Mouse (Mus musculus) forebrain, postnatal 0 days (tissue): ENCODE results near the gene Stk32c. TPM values are rescaled to one million over a fixed set of nuclear protein-coding genes. Genes with fewer than 3 reads are reported as not detected.

Source experiments
- ATAC-seq: fragments of 200-750 bp; cut with Nextera tagmentation; 2 replicates; pipeline ENCODE4 v1.8.0; 2017; ENCODE audit warnings: mild to moderate bottlenecking, moderate library complexity
- DNase-seq: peaks from one replicate; pipeline ENCODE4 v3.0.0-alpha.2; 2015
- H3K27ac ChIP-seq: fragments of 300-500 bp; sonication (generic); 2 replicates; pipeline ENCODE4 v1.5.1; 2014; ENCODE audit warnings: low read depth, mild to moderate bottlenecking, antibody characterized with exemption, low read length, moderate library complexity, mixed read lengths
- H3K27me3 ChIP-seq: fragments of 300-500 bp; sonication (generic); 2 replicates; pipeline ENCODE4 v1.6.1; 2014; ENCODE audit warnings: mild to moderate bottlenecking, low read length, mixed read lengths; ENCODE audit not compliant: insufficient read depth
- H3K36me3 ChIP-seq: fragments of 300-500 bp; sonication (generic); 2 replicates; pipeline ENCODE4 v1.6.1; 2014; ENCODE audit warnings: mild to moderate bottlenecking, moderate library complexity; ENCODE audit not compliant: insufficient read depth
- H3K4me1 ChIP-seq: fragments of 300-500 bp; sonication (generic); 2 replicates; pipeline ENCODE4 v1.6.1; 2014; ENCODE audit warnings: antibody characterized with exemption; ENCODE audit not compliant: insufficient read depth
- H3K4me2 ChIP-seq: fragments of 300-500 bp; sonication (generic); 2 replicates; pipeline ENCODE4 v1.6.1; 2014; ENCODE audit warnings: low read depth, mild to moderate bottlenecking, moderate library complexity
- H3K4me3 ChIP-seq: fragments of 300-500 bp; sonication (generic); 2 replicates; pipeline ENCODE4 v1.5.1; 2014; ENCODE audit warnings: low read depth, low read length, mixed read lengths
- H3K9ac ChIP-seq: fragments of 300-500 bp; sonication (generic); 2 replicates; pipeline ENCODE4 v1.6.1; 2014; ENCODE audit warnings: mild to moderate bottlenecking
- H3K9me3 ChIP-seq: fragments of 300-500 bp; sonication (generic); 2 replicates; pipeline ENCODE4 v1.6.1; 2016; ENCODE audit warnings: low read length
- CTCF ChIP-seq: sonication (generic); IDR thresholded peaks from 2 replicates; pipeline ENCODE4 v1.5.1; 2016; ENCODE audit warnings: antibody characterized with exemption, control low read depth, low read depth
- WGBS: fragments of 180-500 bp; shearing (Covaris S2); extraction: QIAGEN DNeasy Blood & Tissue Kit; methylation state at CpG from one replicate; pipeline ENCODE4 v1.1.7; 2014; 5-methylcytosine and 5-hydroxymethylcytosine counted together
- polyA plus RNA-seq: library from polyadenylated mRNA; unstranded; fragments of >200 nt; fragmentation: Nextera tagmentation; extraction: Ambion mirVana; gene quantifications from 2 replicates; pipeline ENCODE4 v1.2.1, GENCODE M21; 2015
- total RNA-seq: library from RNA; depleted of rRNA; stranded (reverse); fragments of >200 nt; gene quantifications from 2 replicates; pipeline ENCODE4 v1.2.3, GENCODE M21; 2014; rRNA removed

Stk32c gene
- total RNA-seq = 26.3 and 30.7 TPM in 2 replicates
- polyA plus RNA-seq = 1.7 and 2.8 TPM in 2 replicates

DNA sequence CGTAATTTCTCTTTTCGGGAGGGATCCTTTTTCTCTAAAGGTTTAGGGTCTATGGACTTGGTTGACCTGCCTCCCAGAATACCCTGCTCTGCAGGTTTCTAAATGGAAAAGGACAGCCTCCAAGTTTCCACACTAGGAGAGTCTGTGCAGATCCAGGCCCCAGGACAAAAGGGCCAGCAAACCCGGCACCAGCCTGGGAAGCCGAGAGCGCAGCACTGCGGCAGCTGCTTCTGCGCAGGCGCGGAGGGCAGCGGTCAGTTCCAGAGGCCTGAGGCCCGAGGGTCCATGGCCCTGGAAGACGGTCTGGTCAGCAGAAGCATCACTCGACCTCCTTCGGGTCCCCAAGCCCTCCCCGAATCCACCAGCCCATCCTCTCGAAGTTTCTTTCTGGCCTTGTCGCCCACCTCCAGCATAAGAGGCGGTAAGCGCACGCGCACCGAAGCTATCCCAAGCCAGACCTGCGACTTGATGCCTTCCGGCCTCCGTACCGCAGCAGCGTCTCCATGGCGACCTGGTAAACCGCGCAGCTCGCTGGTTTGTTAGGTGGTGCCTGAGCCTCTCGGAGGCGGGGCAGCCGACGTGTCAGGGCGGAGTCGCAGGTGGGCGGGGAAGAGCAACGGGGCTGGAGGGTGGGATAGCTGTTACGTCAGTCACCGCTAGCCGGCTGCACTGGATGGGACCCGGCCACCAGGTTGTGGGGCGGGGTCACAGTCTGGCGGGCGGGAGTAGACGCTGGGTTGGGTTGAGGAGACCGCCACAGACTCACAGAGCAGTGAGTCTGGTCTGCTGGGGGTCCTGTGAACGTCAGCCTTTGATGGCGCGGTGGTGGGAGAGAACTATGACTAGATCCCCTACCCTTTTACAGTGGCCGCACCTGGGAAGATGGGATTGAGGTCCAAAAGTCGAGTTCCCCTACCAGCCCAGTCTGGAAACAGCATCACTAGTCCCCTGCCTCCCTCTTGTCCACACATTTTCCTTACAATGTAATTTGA, at the start of gene Stk32c, which contains the start of gene Lrrc27:
Stk32c (minus strand) TSS at position 554 of the 992 bp plus-strand sequence.
Lrrc27 (plus strand) TSS at position 235 of the 992 bp plus-strand sequence.
- H3K4me2 ChIP-seq = peak within 1 kb of the TSS; percentile 51
- 3% methylated on average over 53 of the region's 53 CpGs for WGBS
- H3K27me3 ChIP-seq = no peaks in the 10 kb centered on the region
- DNase-seq (peak; percentile 99), ATAC-seq (peak; percentile 99)
- H3K9ac ChIP-seq = peak within 1 kb of the TSS; percentile 55
- H3K4me3 ChIP-seq = peak within 1 kb of the TSS; percentile 45
- peak; percentile 46 for TF ChIP-seq CTCF
- H3K4me1 ChIP-seq = peaks cover 4% of the 10 kb centered on the region
- peak within 1 kb of the TSS; percentile 66 for H3K27ac ChIP-seq
- no peaks in the 10 kb centered on the region for H3K36me3 ChIP-seq
- no peaks in the 10 kb centered on the region for H3K9me3 ChIP-seq

DNA sequence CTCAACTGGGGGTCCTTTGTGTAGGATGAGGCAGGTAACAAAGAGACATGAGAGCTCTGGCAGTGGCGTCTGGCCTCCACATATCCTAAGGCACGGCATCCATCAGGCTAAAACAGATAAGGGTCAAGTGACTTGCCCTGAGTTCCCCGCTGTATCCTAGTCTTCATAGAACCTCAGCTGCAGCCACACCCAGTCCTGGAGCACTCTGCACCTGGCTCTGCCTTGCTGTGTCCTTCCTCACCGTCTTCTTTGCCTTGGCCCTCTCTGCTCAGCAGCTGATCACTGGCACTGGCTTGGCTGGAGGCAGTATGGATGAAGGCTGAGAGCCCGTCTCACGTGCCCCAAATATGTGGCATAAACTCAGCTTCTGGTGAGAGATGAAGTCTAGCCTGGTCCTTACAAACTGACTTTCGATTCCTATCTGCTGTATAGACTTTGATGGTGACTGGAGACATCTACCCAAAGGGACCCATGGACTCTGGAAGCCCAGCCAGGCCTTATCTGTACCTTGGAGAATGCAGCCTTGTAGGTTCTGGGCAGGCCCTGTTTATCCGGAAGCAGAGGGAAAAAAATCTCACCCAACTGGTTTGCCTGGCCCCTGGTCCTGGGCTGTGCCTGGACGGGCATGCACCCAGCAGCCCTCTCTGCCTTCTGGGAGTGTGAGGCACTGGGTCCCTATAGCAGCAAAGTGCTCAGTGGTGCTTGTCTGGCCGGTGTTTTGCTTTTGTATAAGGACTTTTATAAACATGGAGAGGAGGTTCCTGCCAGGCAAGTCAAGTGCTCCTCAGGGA, 44.8 kb upstream of the Stk32c start:
- no peak for ATAC-seq
- WGBS = 76% methylated on average over 10 of the region's 10 CpGs

DNA sequence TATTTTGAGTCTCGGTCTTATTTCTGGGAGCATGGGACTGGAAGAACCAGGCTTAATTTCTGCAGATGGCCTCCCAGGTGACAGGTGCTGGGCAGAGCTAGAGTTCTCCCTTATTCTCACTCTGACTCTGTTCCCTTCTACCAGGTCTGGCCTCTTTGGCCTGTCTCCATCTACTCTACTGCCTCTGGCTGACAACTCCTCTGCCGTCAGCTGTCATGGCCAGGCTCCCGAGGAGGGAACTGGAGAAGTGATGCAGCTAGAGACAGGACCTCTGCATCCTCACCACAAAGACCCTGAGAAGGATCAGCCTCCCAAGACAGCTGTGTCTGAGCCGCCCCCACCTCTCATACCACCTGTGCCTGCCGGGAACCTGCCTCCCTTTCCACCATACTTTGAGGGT, 41.5 kb upstream of the Stk32c start:
- Histone ChIP-seq H3K27me3 (no peaks in the 10 kb centered on the region), H3K4me2 (no peak overlapping the region), H3K9me3 (no peaks in the 10 kb centered on the region), H3K36me3 (no peaks in the 10 kb centered on the region; the same call in 1 of the 2 replicates), H3K27ac (no peak overlapping the region), H3K4me1 (0 out of 2 replicates have a peak, but pooled peaks cover 3% of the 10 kb centered on the region), H3K4me3 (no peak overlapping the region), H3K9ac (no peak overlapping the region)
- no peak for TF ChIP-seq CTCF
- ATAC-seq (no peak), DNase-seq (no peak)
- WGBS = 78% methylated on average over 5 of the region's 5 CpGs

More for the DNA sequence above, 44.8 kb upstream of the Stk32c start:
- no peak overlapping the region for H3K9ac ChIP-seq
- no peak for DNase-seq
- no peak overlapping the region for H3K27ac ChIP-seq
- no peaks in the 10 kb centered on the region for H3K9me3 ChIP-seq
- TF ChIP-seq CTCF = no peak
- no peak overlapping the region for H3K4me2 ChIP-seq
- no peaks in the 10 kb centered on the region; the same call in none of the 2 replicates for H3K36me3 ChIP-seq
- no peak overlapping the region for H3K4me3 ChIP-seq
- no peaks in the 10 kb centered on the region for H3K4me1 ChIP-seq
- no peaks in the 10 kb centered on the region for H3K27me3 ChIP-seq

DNA sequence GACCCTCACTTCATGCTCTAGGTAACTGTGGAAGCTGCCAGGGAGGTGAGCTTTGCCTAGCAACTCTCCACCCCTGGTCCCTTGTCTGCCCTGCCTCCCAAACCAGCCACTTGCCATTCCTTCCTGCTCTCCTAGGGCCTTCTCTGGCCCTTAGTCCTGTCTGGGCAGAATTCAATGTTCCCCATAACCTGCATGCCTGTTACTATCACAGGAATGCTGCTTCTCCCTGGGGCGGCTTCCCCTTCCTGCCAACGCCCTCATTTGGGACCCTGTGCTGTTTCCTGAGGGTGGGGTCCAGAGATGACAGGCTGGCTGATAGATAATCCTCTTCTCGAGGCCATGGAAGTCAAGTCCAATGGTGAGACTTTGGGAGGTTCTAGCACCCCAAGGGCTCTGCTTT, 40.4 kb upstream of the Stk32c start:
- no peak overlapping the region for H3K27ac ChIP-seq
- no peak for ATAC-seq
- WGBS = 80% methylated on average over 3 of the region's 3 CpGs
- H3K4me2 ChIP-seq = no peak overlapping the region
- no peak overlapping the region for H3K4me3 ChIP-seq
- peaks cover 11% of the 10 kb centered on the region for H3K4me1 ChIP-seq
- no peaks in the 10 kb centered on the region; the same call in 1 of the 2 replicates for H3K36me3 ChIP-seq
- no peak for TF ChIP-seq CTCF
- no peaks in the 10 kb centered on the region for H3K9me3 ChIP-seq
- H3K9ac ChIP-seq = no peak overlapping the region
- no peaks in the 10 kb centered on the region; the same call in 1 of the 2 replicates for H3K27me3 ChIP-seq
- no peak for DNase-seq

DNA sequence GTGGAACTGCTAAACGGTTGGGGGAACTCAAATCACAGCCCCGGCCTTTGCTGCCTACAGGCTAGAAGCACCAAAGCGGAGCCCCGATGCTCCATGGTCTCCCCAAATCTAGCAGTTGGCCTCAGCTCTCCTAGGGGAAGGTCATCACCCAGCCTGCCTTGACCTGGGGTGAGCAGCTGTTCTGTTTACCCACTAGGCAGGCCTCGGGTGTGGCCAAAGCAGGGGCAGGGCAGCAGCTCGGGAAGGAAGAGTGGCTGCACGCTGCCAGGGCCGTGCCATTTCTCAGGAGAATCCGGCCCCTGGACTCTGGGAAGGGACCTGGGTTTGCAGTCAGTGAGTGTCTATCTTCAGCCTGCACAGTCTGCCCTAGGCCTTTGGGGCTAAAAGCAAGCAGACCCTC, 39.9 kb upstream of the Stk32c start:
- Histone ChIP-seq H3K4me1 (peaks cover 12% of the 10 kb centered on the region), H3K27ac (no peak overlapping the region), H3K27me3 (no peaks in the 10 kb centered on the region; the same call in 1 of the 2 replicates), H3K9me3 (no peaks in the 10 kb centered on the region), H3K9ac (no peak overlapping the region), H3K4me3 (no peak overlapping the region), H3K36me3 (no peaks in the 10 kb centered on the region; the same call in 1 of the 2 replicates), H3K4me2 (no peak overlapping the region)
- no peak for TF ChIP-seq CTCF
- DNase-seq (no peak), ATAC-seq (no peak)
- 74% methylated on average over 9 of the region's 9 CpGs for WGBS

DNA sequence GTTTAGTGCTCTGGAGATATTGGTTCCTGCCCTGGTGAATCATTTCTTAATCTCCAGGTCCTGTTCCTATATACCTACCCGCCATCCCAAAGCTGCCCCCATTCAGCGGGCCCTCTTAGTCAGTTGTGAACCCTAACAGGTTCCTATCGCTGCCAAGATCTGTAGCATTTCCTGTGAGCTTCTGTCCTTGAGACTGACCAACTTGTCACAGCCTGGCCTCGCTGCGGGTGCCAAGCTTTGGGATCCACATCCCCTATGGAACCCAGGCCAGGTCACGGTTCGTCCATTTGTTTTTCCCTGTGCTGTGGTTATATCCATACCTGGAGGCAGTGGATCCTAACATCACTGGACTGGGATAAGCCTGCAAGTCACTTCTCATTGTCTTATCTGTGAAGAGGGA, 39.5 kb upstream of the Stk32c start:
- no peak for TF ChIP-seq CTCF
- Histone ChIP-seq H3K4me2 (no peak overlapping the region), H3K9me3 (no peaks in the 10 kb centered on the region), H3K4me3 (no peak overlapping the region), H3K27ac (no peak overlapping the region), H3K4me1 (peaks cover 16% of the 10 kb centered on the region), H3K36me3 (no peaks in the 10 kb centered on the region; the same call in 1 of the 2 replicates), H3K27me3 (no peaks in the 10 kb centered on the region; the same call in 1 of the 2 replicates), H3K9ac (no peak overlapping the region)
- DNase-seq = no peak
- ATAC-seq = no peak
- WGBS = 92% methylated on average over 7 of the region's 7 CpGs
